Mouse (Mus musculus) midbrain, postnatal 0 days (tissue): ENCODE measurements at regions not wholly inside any gene's neighbourhood (a gene's known extent, or its start where the extent isn't known, plus 50 kb on each side); places are given as distances from the start of the nearest gene placed in this dataset.

Experiments
- ATAC-seq: fragments of 200-750 bp; cut with Nextera tagmentation; 2 replicates; pipeline ENCODE4 v1.8.0; 2017; ENCODE audit warnings: moderate number of reproducible peaks, mild to moderate bottlenecking, moderate TSS enrichment, moderate library complexity; ENCODE audit not compliant: low FRiP score
- DNase-seq: peaks from one replicate; pipeline ENCODE4 v3.0.0-alpha.2; 2015; ENCODE audit warnings: low spot score
- H3K27ac ChIP-seq: fragments of 300-500 bp; sonication (generic); 2 replicates; pipeline ENCODE4 v1.5.1; 2014; ENCODE audit warnings: low read depth, mild to moderate bottlenecking, low read length, mixed read lengths
- H3K27me3 ChIP-seq: fragments of 300-500 bp; sonication (generic); 2 replicates; pipeline ENCODE4 v1.6.1; 2014; ENCODE audit warnings: low read length, control low read depth, mixed read lengths; ENCODE audit not compliant: insufficient read depth
- H3K36me3 ChIP-seq: fragments of 300-500 bp; sonication (generic); 2 replicates; pipeline ENCODE4 v1.6.1; 2014; ENCODE audit warnings: low read length, control low read depth, mixed read lengths; ENCODE audit not compliant: insufficient read depth
- H3K4me1 ChIP-seq: fragments of 300-500 bp; sonication (generic); 2 replicates; pipeline ENCODE4 v1.6.1; 2014; ENCODE audit warnings: mild to moderate bottlenecking, control low read depth, antibody characterized with exemption, low read length, mixed read lengths; ENCODE audit not compliant: insufficient read depth
- H3K4me2 ChIP-seq: fragments of 300-500 bp; sonication (generic); 2 replicates; pipeline ENCODE4 v1.6.1; 2014; ENCODE audit warnings: low read depth, mild to moderate bottlenecking, low read length, mixed read lengths; ENCODE audit not compliant: poor library complexity, severe bottlenecking
- H3K4me3 ChIP-seq: fragments of 300-500 bp; sonication (generic); 2 replicates; pipeline ENCODE4 v1.5.1; 2014; ENCODE audit warnings: low read depth, mild to moderate bottlenecking, low read length, moderate library complexity
- H3K9ac ChIP-seq: fragments of 300-500 bp; sonication (generic); replicated peaks from 2 replicates; pipeline ENCODE4 v1.6.1; 2014; ENCODE audit warnings: mild to moderate bottlenecking, low read length, moderate library complexity, mixed read lengths; ENCODE audit not compliant: poor library complexity, severe bottlenecking
- H3K9me3 ChIP-seq: fragments of 300-500 bp; sonication (generic); 2 replicates; pipeline ENCODE4 v1.6.1; 2016; ENCODE audit warnings: low read length, control low read depth
- CTCF ChIP-seq: IDR thresholded peaks from 2 replicates; pipeline ENCODE4 v1.5.1; 2016; ENCODE audit warnings: antibody characterized with exemption, mild to moderate bottlenecking
- WGBS: fragments of 180-500 bp; shearing (Covaris S2); extraction: QIAGEN DNeasy Blood & Tissue Kit; methylation state at CpG from one replicate; pipeline ENCODE4 v1.1.7; 2014; 5-methylcytosine and 5-hydroxymethylcytosine counted together

DNA sequence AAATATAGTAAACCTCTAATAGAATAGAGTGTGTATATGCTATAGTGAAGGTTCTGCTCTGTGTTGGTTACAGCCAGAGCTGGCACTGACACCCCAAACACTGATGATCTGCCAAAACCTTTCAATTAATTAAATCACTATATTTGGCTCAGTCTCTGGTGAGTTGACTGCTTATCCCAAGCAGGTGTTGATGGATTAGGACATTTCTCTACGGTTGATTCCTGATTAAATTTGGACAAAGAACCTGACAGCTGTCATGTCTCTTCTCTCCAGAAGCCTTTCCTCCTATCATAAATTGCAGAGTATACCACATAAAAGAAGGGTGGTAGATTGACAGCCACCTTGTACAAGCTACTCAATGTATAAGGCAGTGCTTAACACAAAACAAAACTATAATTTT is 1608.4 kb upstream of the Cdh9 start:
- no peaks in the 10 kb centered on the region for H3K27me3 ChIP-seq
- H3K9me3 ChIP-seq = no peaks in the 10 kb centered on the region
- no peaks in the 10 kb centered on the region for H3K4me1 ChIP-seq
- TF ChIP-seq CTCF = no peak
- DNase-seq (peak; percentile 80), ATAC-seq (no peak; the same call in 1 of the 2 replicates)
- H3K9ac ChIP-seq = no peak overlapping the region
- 40% methylated on average over 1 of the region's 1 CpGs for WGBS
- no peak overlapping the region for H3K27ac ChIP-seq
- no peak overlapping the region for H3K4me2 ChIP-seq
- H3K36me3 ChIP-seq = no peaks in the 10 kb centered on the region
- no peak overlapping the region for H3K4me3 ChIP-seq

DNA sequence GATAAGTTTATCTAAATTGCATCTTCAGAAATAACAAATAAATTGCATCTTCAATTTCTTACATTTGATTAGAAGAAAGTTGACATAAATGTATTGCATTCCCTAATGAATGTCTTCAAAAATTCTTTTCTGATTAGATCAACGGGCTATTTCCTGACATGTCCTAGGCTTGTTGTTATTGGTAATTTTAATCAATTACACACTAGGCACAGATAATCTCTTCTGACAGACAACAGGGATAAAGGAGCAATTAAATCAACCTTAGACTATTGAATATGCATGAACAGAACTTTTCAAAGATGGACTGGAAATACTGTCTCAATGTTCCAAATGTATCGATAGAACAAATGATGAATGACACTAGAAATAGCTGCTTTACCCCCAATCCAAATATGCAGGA is 1579.8 kb upstream of the Cdh9 start:
- H3K9me3 ChIP-seq = no peaks in the 10 kb centered on the region
- TF ChIP-seq CTCF = no peak

DNA sequence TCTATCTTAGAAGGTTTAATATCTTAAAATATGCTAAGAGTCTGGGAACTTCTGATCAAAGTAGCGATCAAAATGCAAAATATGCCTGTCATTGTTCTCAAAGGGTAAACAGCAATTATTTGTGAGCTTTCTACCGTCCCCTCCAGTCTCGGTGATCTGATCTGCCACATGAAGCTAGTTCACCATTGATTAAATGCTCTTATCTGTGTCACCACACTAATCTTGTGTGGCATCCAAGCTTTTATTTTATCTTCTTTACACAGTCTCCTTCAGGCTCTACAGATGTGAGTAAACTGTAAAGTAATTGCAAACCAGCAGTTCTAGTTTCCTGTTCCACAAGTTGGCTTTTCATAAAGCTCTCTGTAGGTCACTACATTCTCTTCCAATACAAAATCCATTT is 1573.1 kb upstream of the Cdh9 start:
- H3K4me1 ChIP-seq = no peaks in the 10 kb centered on the region
- 60% methylated on average over 3 of the region's 3 CpGs for WGBS
- H3K9ac ChIP-seq = no peak overlapping the region
- TF ChIP-seq CTCF = no peak
- no peaks in the 10 kb centered on the region for H3K27me3 ChIP-seq
- no peak for ATAC-seq
- H3K9me3 ChIP-seq = no peaks in the 10 kb centered on the region
- H3K36me3 ChIP-seq = no peaks in the 10 kb centered on the region
- no peak overlapping the region for H3K27ac ChIP-seq
- no peak overlapping the region for H3K4me3 ChIP-seq
- no peak overlapping the region for H3K4me2 ChIP-seq
- DNase-seq = no peak

More for the DNA sequence above, 1579.8 kb upstream of the Cdh9 start:
- DNase-seq (no peak), ATAC-seq (no peak)
- Histone ChIP-seq H3K27me3 (no peaks in the 10 kb centered on the region), H3K4me3 (no peak overlapping the region), H3K36me3 (no peaks in the 10 kb centered on the region), H3K27ac (no peak overlapping the region), H3K4me1 (no peaks in the 10 kb centered on the region), H3K4me2 (no peak overlapping the region), H3K9ac (no peak overlapping the region)
- 46% methylated on average over 2 of the region's 2 CpGs for WGBS

DNA sequence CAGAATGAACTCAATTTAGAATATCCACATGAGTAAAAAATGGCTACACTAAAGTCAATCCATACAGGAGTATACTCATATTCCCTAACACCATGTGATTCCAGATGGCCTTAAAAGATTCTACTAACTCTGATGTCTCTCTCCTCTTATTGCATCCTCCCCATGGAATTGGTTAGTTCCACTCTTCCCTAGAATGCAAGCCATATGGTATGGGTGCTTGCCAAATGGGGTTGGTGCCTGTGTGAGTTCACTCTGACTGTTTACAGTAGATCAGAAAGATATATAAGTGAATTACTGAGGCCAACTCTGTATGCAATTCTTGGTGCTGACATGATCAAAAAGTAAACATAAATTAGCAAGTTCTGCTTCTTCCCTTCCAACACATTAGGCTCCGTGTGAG is 1558.2 kb upstream of the Cdh9 start:
- ATAC-seq (no peak), DNase-seq (peak; percentile 6)
- no peaks in the 10 kb centered on the region for H3K36me3 ChIP-seq
- no peak overlapping the region for H3K4me3 ChIP-seq
- no peak overlapping the region for H3K9ac ChIP-seq
- WGBS = 100% methylated on average over 1 of the region's 1 CpGs
- no peaks in the 10 kb centered on the region for H3K27me3 ChIP-seq
- H3K4me1 ChIP-seq = no peaks in the 10 kb centered on the region
- no peak overlapping the region for H3K27ac ChIP-seq
- no peak overlapping the region for H3K4me2 ChIP-seq
- no peaks in the 10 kb centered on the region for H3K9me3 ChIP-seq
- no peak for TF ChIP-seq CTCF

DNA sequence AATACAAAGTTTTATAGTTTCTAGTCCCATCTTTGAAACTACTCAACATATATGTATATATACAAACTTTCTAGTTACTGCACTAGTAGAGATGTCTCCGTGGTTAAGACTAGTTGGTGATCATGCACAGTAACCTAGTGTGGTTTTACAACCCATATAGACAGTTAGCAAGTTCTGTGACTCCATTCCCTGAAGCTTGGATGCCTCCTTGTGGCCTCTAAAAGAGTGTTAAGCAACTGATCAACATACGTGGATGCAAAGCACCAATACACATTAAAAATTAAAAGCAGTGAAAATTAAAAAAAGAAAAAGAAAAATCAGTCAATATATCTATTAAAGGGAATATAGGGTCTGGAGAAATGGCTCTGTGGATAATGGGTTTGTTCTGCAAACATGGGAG is 1508.3 kb upstream of the Cdh9 start:
- H3K9ac ChIP-seq = no peak overlapping the region
- DNase-seq (peak; percentile 70), ATAC-seq (no peak)
- no peak overlapping the region for H3K4me3 ChIP-seq
- H3K4me2 ChIP-seq = no peak overlapping the region
- no peaks in the 10 kb centered on the region for H3K27me3 ChIP-seq
- peak; percentile 71 for TF ChIP-seq CTCF
- H3K36me3 ChIP-seq = no peaks in the 10 kb centered on the region
- 54% methylated on average over 2 of the region's 2 CpGs for WGBS
- no peaks in the 10 kb centered on the region for H3K9me3 ChIP-seq
- H3K27ac ChIP-seq = no peak overlapping the region
- no peaks in the 10 kb centered on the region for H3K4me1 ChIP-seq

DNA sequence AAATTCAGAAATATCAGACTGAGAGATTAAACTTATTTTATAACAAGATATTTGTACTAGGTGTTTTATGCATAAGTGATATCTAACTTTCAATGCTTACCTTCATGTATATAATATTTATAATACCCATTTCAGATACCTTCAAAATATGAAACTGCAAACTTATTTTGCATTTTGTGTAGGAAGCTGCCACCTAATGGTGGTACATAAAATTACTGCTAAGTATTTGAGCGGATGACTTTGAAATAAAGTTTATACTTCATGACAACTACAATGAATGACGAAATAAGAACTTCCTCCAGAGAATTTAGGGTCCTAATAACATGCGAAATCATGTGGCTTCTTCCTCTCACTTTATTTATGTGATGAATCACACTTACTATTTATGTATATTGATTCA is 1498.6 kb upstream of the Cdh9 start:
- Histone ChIP-seq H3K36me3 (no peaks in the 10 kb centered on the region), H3K27ac (no peak overlapping the region), H3K4me2 (no peak overlapping the region), H3K4me1 (no peaks in the 10 kb centered on the region), H3K4me3 (no peak overlapping the region), H3K27me3 (no peaks in the 10 kb centered on the region), H3K9ac (no peak overlapping the region), H3K9me3 (no peaks in the 10 kb centered on the region)
- DNase-seq = peak; percentile 17
- peak; percentile 77 for TF ChIP-seq CTCF
- no peak for ATAC-seq
- 69% methylated on average over 3 of the region's 3 CpGs for WGBS
